ENCODE assay signal across 16 mouse cellular contexts in genomic region chr15:80003581-80003980, GRCm38 (mm10). TPM values are rescaled to one million over a fixed set of nuclear protein-coding genes. Genes with fewer than 3 reads are reported as not detected.
DNase-seq lines count a peak whose midpoint lies in the region; ATAC-seq and TF ChIP-seq lines count a peak whose summit lies in the region.
"Had no signal": no experiment of that assay in that cellular context is flagged by ENCODE, and none has a peak within 500 bp of the region (broad histone marks: within the 10 kb centered on the region; RNA-seq: fewer than 3 reads in every experiment).

No protein-coding gene starts in this region.

- 40% methylated on average over 2 of the region's 2 CpGs for WGBS in forebrain, embryonic 14.5 days
- 42% methylated on average over 2 of the region's 2 CpGs for WGBS in forebrain, embryonic 15.5 days
- WGBS in hindbrain, postnatal 0 days: 41% methylated on average over 2 of the region's 2 CpGs
- WGBS in hindbrain, embryonic 12.5 days: 42% methylated on average over 2 of the region's 2 CpGs
- WGBS in lung, postnatal 0 days: 46% methylated on average over 2 of the region's 2 CpGs
- 52% methylated on average over 2 of the region's 2 CpGs for WGBS in heart, postnatal 0 days

- no peak for ATAC-seq in forebrain, embryonic 14.5 days
- no peak for ATAC-seq in forebrain, embryonic 15.5 days (replicated peaks)
- ATAC-seq in hindbrain, postnatal 0 days: no peak
- no peak for ATAC-seq in hindbrain, embryonic 12.5 days (ENCODE audit: low FRiP score)
- ATAC-seq in lung, postnatal 0 days: no peak
- ATAC-seq in heart, postnatal 0 days (ENCODE audit: insufficient read depth, low read depth): no peak
- ATAC-seq: activated CD4-positive, CD25-positive, alpha-beta regulatory T cell, adult 4 months; intestine, postnatal 0 days; Patski had no signal

- no peak for DNase-seq in forebrain, embryonic 14.5 days (ENCODE audit: low spot score)
- no peak for DNase-seq in hindbrain, postnatal 0 days (ENCODE audit: low spot score)
- DNase-seq in lung, postnatal 0 days (ENCODE audit: low spot score): no peak
- no peak for DNase-seq in lung, postnatal 4 days
- no peak for DNase-seq in heart, postnatal 0 days (ENCODE audit: low spot score)
- DNase-seq in spleen, adult 18-20 months: no peak
- DNase-seq: adrenal gland, postnatal 14 days; cerebellum, adult 2 months; lung, adult 2 months had no signal

- H3K9ac ChIP-seq in forebrain, embryonic 14.5 days (ENCODE audit: low read length): no peak overlapping the region
- H3K9ac ChIP-seq in forebrain, embryonic 15.5 days (replicated peaks): no peak overlapping the region
- H3K9ac ChIP-seq in hindbrain, postnatal 0 days (replicated peaks; ENCODE audit: low read length): no peak overlapping the region
- no peak overlapping the region for H3K9ac ChIP-seq in hindbrain, embryonic 12.5 days
- H3K9ac ChIP-seq in lung, postnatal 0 days (replicated peaks; ENCODE audit: low read depth): no peak overlapping the region
- no peak overlapping the region for H3K9ac ChIP-seq in heart, postnatal 0 days (replicated peaks; ENCODE audit: low read depth, low read length)
- H3K9ac ChIP-seq: hindbrain, embryonic 15.5 days; neural tube, embryonic 12.5 days had no signal

- 0 out of 2 replicates have a peak overlapping the region, but pooled peaks have one; percentile 21 for H3K27ac ChIP-seq in forebrain, embryonic 14.5 days (ENCODE audit: low read depth, low read length)
- no peak overlapping the region for H3K27ac ChIP-seq in forebrain, embryonic 15.5 days (replicated peaks)
- 0 out of 2 replicates have a peak overlapping the region, but pooled peaks have one; percentile 7 for H3K27ac ChIP-seq in hindbrain, postnatal 0 days
- H3K27ac ChIP-seq in hindbrain, embryonic 12.5 days: no peak overlapping the region
- H3K27ac ChIP-seq in lung, postnatal 0 days (ENCODE audit: low read length): 0 out of 2 replicates have a peak overlapping the region, but pooled peaks have one; percentile 60
- peak overlapping the region; percentile 80 for H3K27ac ChIP-seq in heart, postnatal 0 days (ENCODE audit: low read depth)
- H3K27ac ChIP-seq: hindbrain, embryonic 15.5 days; neural tube, embryonic 12.5 days had no signal

- H3K4me3 ChIP-seq in forebrain, embryonic 14.5 days (ENCODE audit: low read depth, low read length): no peak overlapping the region
- no peak overlapping the region for H3K4me3 ChIP-seq in forebrain, embryonic 15.5 days
- no peak overlapping the region for H3K4me3 ChIP-seq in hindbrain, postnatal 0 days (ENCODE audit: low read length)
- no peak overlapping the region for H3K4me3 ChIP-seq in hindbrain, embryonic 12.5 days
- H3K4me3 ChIP-seq in lung, postnatal 0 days (ENCODE audit: low read depth, low read length): no peak overlapping the region
- no peak overlapping the region for H3K4me3 ChIP-seq in heart, postnatal 0 days (ENCODE audit: low read depth, low read length)
- H3K4me3 ChIP-seq: hindbrain, embryonic 15.5 days; neural tube, embryonic 12.5 days had no signal

- peaks cover 8% of the 10 kb centered on the region for H3K4me1 ChIP-seq in forebrain, embryonic 14.5 days (ENCODE audit: control insufficient read depth, insufficient read depth, low read length)
- H3K4me1 ChIP-seq in forebrain, embryonic 15.5 days: peaks cover 8% of the 10 kb centered on the region
- no peaks in the 10 kb centered on the region for H3K4me1 ChIP-seq in hindbrain, postnatal 0 days (ENCODE audit: insufficient read depth, low read length)
- peaks cover 15% of the 10 kb centered on the region for H3K4me1 ChIP-seq in hindbrain, embryonic 12.5 days
- peaks cover 15% of the 10 kb centered on the region for H3K4me1 ChIP-seq in lung, postnatal 0 days (ENCODE audit: insufficient read depth, low read depth, low read length)
- H3K4me1 ChIP-seq in heart, postnatal 0 days (ENCODE audit: control insufficient read depth, insufficient read depth): peaks cover 45% of the 10 kb centered on the region

- no peak for TF ChIP-seq EP300 in lung, postnatal 0 days (IDR thresholded peaks at IDR 0.05)
- TF ChIP-seq EP300 in heart, postnatal 0 days (IDR thresholded peaks at IDR 0.05; ENCODE audit: low read depth): no peak

- no peaks in the 10 kb centered on the region for H3K36me3 ChIP-seq in forebrain, embryonic 14.5 days (ENCODE audit: control insufficient read depth, insufficient read depth, low read length)
- no peaks in the 10 kb centered on the region for H3K36me3 ChIP-seq in forebrain, embryonic 15.5 days
- H3K36me3 ChIP-seq in hindbrain, postnatal 0 days (ENCODE audit: insufficient read depth, low read length): peaks cover 5% of the 10 kb centered on the region; the same call in 1 of the 2 replicates
- no peaks in the 10 kb centered on the region for H3K36me3 ChIP-seq in hindbrain, embryonic 12.5 days
- peaks cover 4% of the 10 kb centered on the region; the same call in 1 of the 2 replicates for H3K36me3 ChIP-seq in lung, postnatal 0 days (ENCODE audit: insufficient read depth, low read length)
- no peaks in the 10 kb centered on the region for H3K36me3 ChIP-seq in heart, postnatal 0 days (replicated peaks; ENCODE audit: control insufficient read depth, insufficient read depth, low read length)
- H3K36me3 ChIP-seq: hindbrain, embryonic 15.5 days; neural tube, embryonic 12.5 days had no signal

- H3K9me3 ChIP-seq in forebrain, embryonic 14.5 days (replicated peaks; ENCODE audit: control insufficient read depth, low read length): no peaks in the 10 kb centered on the region
- no peaks in the 10 kb centered on the region for H3K9me3 ChIP-seq in forebrain, embryonic 15.5 days
- no peaks in the 10 kb centered on the region for H3K9me3 ChIP-seq in hindbrain, postnatal 0 days (ENCODE audit: low read length)
- H3K9me3 ChIP-seq in hindbrain, embryonic 12.5 days (replicated peaks): no peaks in the 10 kb centered on the region
- no peaks in the 10 kb centered on the region for H3K9me3 ChIP-seq in lung, postnatal 0 days (ENCODE audit: low read length)
- H3K9me3 ChIP-seq in heart, postnatal 0 days (replicated peaks; ENCODE audit: control insufficient read depth, low read length): no peaks in the 10 kb centered on the region
- H3K9me3 ChIP-seq: hindbrain, embryonic 15.5 days; neural tube, embryonic 12.5 days had no signal

- H3K27me3 ChIP-seq in forebrain, embryonic 14.5 days (replicated peaks; ENCODE audit: control insufficient read depth, insufficient read depth, low read length): no peaks in the 10 kb centered on the region
- no peaks in the 10 kb centered on the region for H3K27me3 ChIP-seq in forebrain, embryonic 15.5 days
- no peaks in the 10 kb centered on the region for H3K27me3 ChIP-seq in hindbrain, postnatal 0 days (ENCODE audit: insufficient read depth, low read length)
- H3K27me3 ChIP-seq in hindbrain, embryonic 12.5 days: peaks cover 4% of the 10 kb centered on the region; the same call in 1 of the 2 replicates
- no peaks in the 10 kb centered on the region for H3K27me3 ChIP-seq in lung, postnatal 0 days (replicated peaks; ENCODE audit: insufficient read depth, low read length)
- no peaks in the 10 kb centered on the region for H3K27me3 ChIP-seq in heart, postnatal 0 days (ENCODE audit: control insufficient read depth, insufficient read depth, low read length)
- H3K27me3 ChIP-seq: hindbrain, embryonic 15.5 days; neural tube, embryonic 12.5 days; Patski had no signal

- H3K4me2 ChIP-seq in forebrain, embryonic 14.5 days (ENCODE audit: low read length): no peak overlapping the region
- no peak overlapping the region for H3K4me2 ChIP-seq in forebrain, embryonic 15.5 days (replicated peaks)
- H3K4me2 ChIP-seq in hindbrain, postnatal 0 days (ENCODE audit: low read depth, low read length): no peak overlapping the region
- H3K4me2 ChIP-seq in hindbrain, embryonic 12.5 days (replicated peaks): no peak overlapping the region
- H3K4me2 ChIP-seq in lung, postnatal 0 days (replicated peaks; ENCODE audit: low read depth, low read length): no peak overlapping the region
- H3K4me2 ChIP-seq in heart, postnatal 0 days (ENCODE audit: low read depth, low read length): no peak overlapping the region
- H3K4me2 ChIP-seq: hindbrain, embryonic 15.5 days; neural tube, embryonic 12.5 days had no signal

- no peak for TF ChIP-seq CTCF in hindbrain, postnatal 0 days (IDR thresholded peaks at IDR 0.05; ENCODE audit: low read depth)
- no peak for TF ChIP-seq CTCF in lung, postnatal 0 days (IDR thresholded peaks at IDR 0.05)
- TF ChIP-seq CTCF in heart, postnatal 0 days (IDR thresholded peaks at IDR 0.05; ENCODE audit: low read depth): no peak

RNA-seq across cellular contexts. Expression of gene Pdgfb, which starts 11.2 kb away (rescaled TPM):
- polyA plus RNA-seq in forebrain, embryonic 14.5 days (2014; fragmentation: Nextera tagmentation; extraction: Ambion mirVana): 2.7 and 3.4 TPM in 2 replicates
- 3.0 and 3.3 TPM in 2 replicates for polyA plus RNA-seq in forebrain, embryonic 15.5 days (2015; fragmentation: Nextera tagmentation; extraction: Ambion mirVana)
- 31.0 and 33.4 TPM in 2 replicates for total RNA-seq in hindbrain, postnatal 0 days (2014; rRNA removed)
- polyA plus RNA-seq in hindbrain, postnatal 0 days (2015; fragmentation: Nextera tagmentation; extraction: Ambion mirVana): 8.3 and 9.5 TPM in 2 replicates
- polyA plus RNA-seq in hindbrain, embryonic 12.5 days (2016; fragmentation: Nextera tagmentation; extraction: Ambion mirVana): 2.5 and 3.2 TPM in 2 replicates
- polyA plus RNA-seq in lung, postnatal 0 days (2015; fragmentation: Nextera tagmentation; extraction: Ambion mirVana): 10.5 and 14.2 TPM in 2 replicates
- 32.2 and 33.7 TPM in 2 replicates for total RNA-seq in heart, postnatal 0 days (2014; rRNA removed; ENCODE audit: low replicate concordance)
- 3.3 and 3.5 TPM in 2 replicates for polyA plus RNA-seq in heart, postnatal 0 days (2015; fragmentation: Nextera tagmentation; extraction: Ambion mirVana)

RNA-seq across cellular contexts. Expression of gene Cbx7, which starts 32.7 kb away (rescaled TPM):
- 1.6 and 2.1 TPM in 2 replicates for polyA plus RNA-seq in forebrain, embryonic 14.5 days (2014; fragmentation: Nextera tagmentation; extraction: Ambion mirVana)
- 3.6 TPM in 2 replicates for polyA plus RNA-seq in forebrain, embryonic 15.5 days (2015; fragmentation: Nextera tagmentation; extraction: Ambion mirVana)
- 5.1 and 9.5 TPM in 2 replicates for total RNA-seq in hindbrain, postnatal 0 days (2014; rRNA removed)
- 2.9 and 3.1 TPM in 2 replicates for polyA plus RNA-seq in hindbrain, postnatal 0 days (2015; fragmentation: Nextera tagmentation; extraction: Ambion mirVana)
- polyA plus RNA-seq in hindbrain, embryonic 12.5 days (2016; fragmentation: Nextera tagmentation; extraction: Ambion mirVana): 3.1 and 4.2 TPM in 2 replicates
- polyA plus RNA-seq in lung, postnatal 0 days (2015; fragmentation: Nextera tagmentation; extraction: Ambion mirVana): 4.1 and 4.5 TPM in 2 replicates
- 0.50 and 2.1 TPM in 2 replicates for total RNA-seq in heart, postnatal 0 days (2014; rRNA removed; ENCODE audit: low replicate concordance)
- 0.82 and 1.0 TPM in 2 replicates for polyA plus RNA-seq in heart, postnatal 0 days (2015; fragmentation: Nextera tagmentation; extraction: Ambion mirVana)

Comparison
In these comparisons a context has a peak if more than half of its experiments do, and no peak if none do; other contexts are left out.
1. H3K27ac ChIP-seq: peak in forebrain, embryonic 14.5 days (single experiment), hindbrain, postnatal 0 days (single experiment), lung, postnatal 0 days (single experiment) and heart, postnatal 0 days (single experiment); none in forebrain, embryonic 15.5 days (single experiment) and hindbrain, embryonic 12.5 days (single experiment).